Mouse (Mus musculus): Measurements from ENCODE around the gene Atp2c1. TPM values are rescaled to one million over a fixed set of nuclear protein-coding genes. Genes with fewer than 3 reads are reported as not detected.

Atp2c1 gene
- polyA plus RNA-seq, 1 experiment from 2014 or later, result 110 TPM

DNA sequence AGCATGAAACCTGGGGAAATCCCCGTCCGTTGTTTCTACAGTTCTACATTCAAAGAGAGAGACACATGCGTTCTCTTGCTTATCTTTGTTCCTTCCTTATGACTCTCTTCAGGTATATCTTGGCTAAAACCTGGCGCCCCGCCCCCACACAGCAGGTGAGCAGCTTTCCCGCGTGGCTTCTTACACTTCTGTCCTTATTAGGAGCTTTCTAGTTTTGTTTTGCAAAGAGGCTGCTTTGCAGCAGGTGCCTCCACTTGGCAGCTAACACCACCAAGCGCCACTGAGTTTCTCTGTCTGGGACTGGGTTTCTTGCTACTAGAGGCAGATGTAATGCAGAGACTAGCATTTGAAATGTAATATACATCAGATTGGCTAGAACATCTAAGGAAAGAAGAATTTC, 10.4 kb upstream of the Atp2c1 start:
- DNase-seq (no peak), ATAC-seq (ENCODE audit: low FRiP score, low TSS enrichment) (no peak)
- Histone ChIP-seq H3K4me3 (replicated peaks; ENCODE audit: low read depth, low read length) (no peak overlapping the region), H3K9ac (replicated peaks; ENCODE audit: low read length) (no peak overlapping the region), H3K27me3 (ENCODE audit: control insufficient read depth, insufficient read depth, low read length) (no peaks in the 10 kb centered on the region), H3K4me2 (ENCODE audit: low read length) (no peak overlapping the region), H3K9me3 (ENCODE audit: control insufficient read depth, low read length) (no peaks in the 10 kb centered on the region), H3K36me3 (ENCODE audit: control insufficient read depth, insufficient read depth, low read length) (no peaks in the 10 kb centered on the region), H3K27ac (replicated peaks; ENCODE audit: low read depth, low read length) (no peak overlapping the region), H3K4me1 (ENCODE audit: control insufficient read depth, insufficient read depth, low read length) (no peaks in the 10 kb centered on the region)
- WGBS, result 32% methylated on average over 8 of the region's 8 CpGs

- Histone ChIP-seq H3K9ac (replicated peaks; ENCODE audit: low read length) (no peak overlapping the region), H3K4me2 (ENCODE audit: low read length) (no peak overlapping the region), H3K36me3 (ENCODE audit: control insufficient read depth, insufficient read depth, low read length) (no peaks in the 10 kb centered on the region), H3K27ac (replicated peaks; ENCODE audit: low read depth, low read length) (no peak overlapping the region), H3K9me3 (ENCODE audit: control insufficient read depth, low read length) (no peaks in the 10 kb centered on the region), H3K27me3 (ENCODE audit: control insufficient read depth, insufficient read depth, low read length) (no peaks in the 10 kb centered on the region), H3K4me3 (replicated peaks; ENCODE audit: low read depth, low read length) (no peak overlapping the region), H3K4me1 (ENCODE audit: control insufficient read depth, insufficient read depth, low read length) (no peaks in the 10 kb centered on the region)
- ATAC-seq (ENCODE audit: low FRiP score, low TSS enrichment) (no peak), DNase-seq (no peak)
- 57% methylated on average over 10 of the region's 10 CpGs for WGBS
Observed at GRCm38 (mm10) chr9:105536877-105537276, 9.8 kb upstream of the Atp2c1 start.

DNA sequence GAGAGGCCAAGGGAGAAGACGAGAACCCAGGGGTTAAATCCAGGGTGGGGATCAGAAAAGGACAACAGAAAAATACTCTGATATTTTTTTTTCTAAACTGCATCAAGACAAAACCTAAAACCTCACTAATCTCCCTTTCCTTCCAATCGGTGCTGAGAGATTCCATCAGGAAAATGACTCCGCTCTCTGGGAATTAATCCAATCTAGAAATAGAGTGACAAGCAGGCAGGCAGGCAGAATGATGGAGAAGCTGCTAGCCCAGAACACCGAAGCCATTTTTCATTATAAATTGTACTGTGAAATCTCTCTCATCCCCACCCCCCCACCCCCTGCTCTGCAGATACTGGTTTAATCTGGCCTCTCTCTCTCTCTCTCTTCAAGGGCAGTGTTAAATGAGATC, 1.8 kb downstream of the Atp2c1 start:
- ATAC-seq (ENCODE audit: low FRiP score, low TSS enrichment) (no peak), DNase-seq (peak; percentile 39)
- no peaks in the 10 kb centered on the region for H3K9me3 ChIP-seq (ENCODE audit: control insufficient read depth, low read length)
- H3K9ac ChIP-seq (replicated peaks; ENCODE audit: low read length), result no peak overlapping the region
- WGBS, result 22% methylated on average over 4 of the region's 4 CpGs
- peak overlapping the region; percentile 26 for H3K27ac ChIP-seq (replicated peaks; ENCODE audit: low read depth, low read length)
- H3K4me1 ChIP-seq (ENCODE audit: control insufficient read depth, insufficient read depth, low read length), result peaks cover 28% of the 10 kb centered on the region; the same call in 1 of the 2 replicates
- H3K27me3 ChIP-seq (ENCODE audit: control insufficient read depth, insufficient read depth, low read length), result no peaks in the 10 kb centered on the region
- H3K4me3 ChIP-seq (replicated peaks; ENCODE audit: low read depth, low read length), result no peak overlapping the region
- H3K36me3 ChIP-seq (ENCODE audit: control insufficient read depth, insufficient read depth, low read length), result no peaks in the 10 kb centered on the region
- no peak overlapping the region for H3K4me2 ChIP-seq (ENCODE audit: low read length)

GRCm38 (mm10) chr9:105523038-105523437, 4.1 kb downstream of the Atp2c1 start:
- no peak overlapping the region for H3K9ac ChIP-seq (replicated peaks; ENCODE audit: low read length)
- no peaks in the 10 kb centered on the region for H3K36me3 ChIP-seq (ENCODE audit: control insufficient read depth, insufficient read depth, low read length)
- ATAC-seq (ENCODE audit: low FRiP score, low TSS enrichment) (no peak), DNase-seq (no peak)
- H3K4me2 ChIP-seq (ENCODE audit: low read length), result no peak overlapping the region
- WGBS, result 71% methylated on average over 2 of the region's 2 CpGs
- H3K9me3 ChIP-seq (ENCODE audit: control insufficient read depth, low read length), result no peaks in the 10 kb centered on the region
- no peak overlapping the region for H3K4me3 ChIP-seq (replicated peaks; ENCODE audit: low read depth, low read length)
- peak overlapping the region; percentile 56 for H3K27ac ChIP-seq (replicated peaks; ENCODE audit: low read depth, low read length)
- peaks cover 34% of the 10 kb centered on the region; the same call in 1 of the 2 replicates for H3K4me1 ChIP-seq (ENCODE audit: control insufficient read depth, insufficient read depth, low read length)
- H3K27me3 ChIP-seq (ENCODE audit: control insufficient read depth, insufficient read depth, low read length), result no peaks in the 10 kb centered on the region

- Histone ChIP-seq H3K36me3 (ENCODE audit: control insufficient read depth, insufficient read depth, low read length) (no peaks in the 10 kb centered on the region), H3K9ac (replicated peaks; ENCODE audit: low read length) (no peak overlapping the region), H3K9me3 (ENCODE audit: control insufficient read depth, low read length) (no peaks in the 10 kb centered on the region), H3K27me3 (ENCODE audit: control insufficient read depth, insufficient read depth, low read length) (no peaks in the 10 kb centered on the region), H3K27ac (replicated peaks; ENCODE audit: low read depth, low read length) (peak overlapping the region; percentile 56; the same call in 1 of the 2 replicates), H3K4me2 (ENCODE audit: low read length) (no peak overlapping the region), H3K4me3 (replicated peaks; ENCODE audit: low read depth, low read length) (no peak overlapping the region), H3K4me1 (ENCODE audit: control insufficient read depth, insufficient read depth, low read length) (peaks cover 34% of the 10 kb centered on the region; the same call in 1 of the 2 replicates)
- WGBS, result 48% methylated on average over 3 of the region's 3 CpGs
- DNase-seq, result peak; percentile 51
- ATAC-seq (ENCODE audit: low FRiP score, low TSS enrichment), result no peak
Observed at GRCm38 (mm10) chr9:105522063-105522462, 5.1 kb downstream of the Atp2c1 start.

DNA sequence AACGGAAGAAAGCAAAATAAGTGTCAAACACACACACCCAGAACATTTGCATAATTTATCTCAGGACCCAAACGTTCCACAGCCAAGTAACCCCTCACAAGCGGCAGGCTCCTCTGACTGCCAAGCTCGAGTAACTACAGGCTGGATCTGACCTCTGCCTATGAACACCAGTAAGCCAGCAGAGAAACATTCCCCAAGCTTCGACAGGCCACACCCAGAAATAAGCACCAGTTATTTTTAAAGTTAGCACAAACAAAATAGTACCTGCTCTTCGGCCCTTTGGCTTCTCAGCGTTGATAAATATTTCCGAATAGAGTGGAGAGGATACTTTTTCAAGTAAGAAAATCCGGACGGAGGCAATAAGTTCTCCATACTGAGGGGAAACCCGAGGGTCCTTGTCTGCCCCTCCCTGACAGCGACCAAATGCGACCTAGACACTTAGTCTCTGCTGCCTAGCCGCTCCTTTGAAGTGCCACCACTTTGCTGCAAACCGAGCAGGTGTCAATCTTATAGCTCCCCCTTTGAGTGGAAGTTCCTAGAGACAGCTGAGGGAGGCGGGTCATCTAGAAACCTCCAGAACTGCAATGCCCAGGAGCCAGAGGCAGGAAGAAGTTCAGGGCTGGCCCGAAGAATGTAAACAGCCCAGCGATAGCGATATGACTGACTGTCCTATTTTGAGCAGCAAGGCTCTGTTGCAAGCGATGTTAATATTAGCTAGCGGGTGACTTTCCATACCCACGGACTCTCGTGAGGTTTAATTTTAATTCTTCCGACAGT, 6.2 kb downstream of the Atp2c1 start:
- WGBS, result 63% methylated on average over 24 of the region's 24 CpGs
- Histone ChIP-seq H3K9me3 (ENCODE audit: control insufficient read depth, low read length) (no peaks in the 10 kb centered on the region), H3K4me3 (replicated peaks; ENCODE audit: low read depth, low read length) (no peak overlapping the region), H3K36me3 (ENCODE audit: control insufficient read depth, insufficient read depth, low read length) (no peaks in the 10 kb centered on the region), H3K9ac (replicated peaks; ENCODE audit: low read length) (no peak overlapping the region), H3K27me3 (ENCODE audit: control insufficient read depth, insufficient read depth, low read length) (no peaks in the 10 kb centered on the region), H3K4me2 (ENCODE audit: low read length) (no peak overlapping the region), H3K4me1 (ENCODE audit: control insufficient read depth, insufficient read depth, low read length) (peaks cover 34% of the 10 kb centered on the region; the same call in 1 of the 2 replicates), H3K27ac (replicated peaks; ENCODE audit: low read depth, low read length) (no peak overlapping the region)
- no peak for DNase-seq
- ATAC-seq (ENCODE audit: low FRiP score, low TSS enrichment), result no peak

GRCm38 (mm10) chr9:105519278-105519883, 7.7 kb downstream of the Atp2c1 start:
- H3K36me3 ChIP-seq (ENCODE audit: control insufficient read depth, insufficient read depth, low read length), result no peaks in the 10 kb centered on the region
- DNase-seq, result peak; percentile 71
- H3K4me2 ChIP-seq (ENCODE audit: low read length), result no peak overlapping the region
- H3K9me3 ChIP-seq (ENCODE audit: control insufficient read depth, low read length), result no peaks in the 10 kb centered on the region
- no peaks in the 10 kb centered on the region for H3K27me3 ChIP-seq (ENCODE audit: control insufficient read depth, insufficient read depth, low read length)
- no peak overlapping the region for H3K27ac ChIP-seq (replicated peaks; ENCODE audit: low read depth, low read length)
- ATAC-seq (ENCODE audit: low FRiP score, low TSS enrichment), result no peak
- H3K4me1 ChIP-seq (ENCODE audit: control insufficient read depth, insufficient read depth, low read length), result peaks cover 25% of the 10 kb centered on the region; the same call in 1 of the 2 replicates
- no peak overlapping the region for H3K4me3 ChIP-seq (replicated peaks; ENCODE audit: low read depth, low read length)
- 41% methylated on average over 6 of the region's 6 CpGs for WGBS
- H3K9ac ChIP-seq (replicated peaks; ENCODE audit: low read length), result no peak overlapping the region

GRCm38 (mm10) chr9:105503690-105504089, 23.4 kb downstream of the Atp2c1 start:
- no peak overlapping the region for H3K4me2 ChIP-seq (ENCODE audit: low read length)
- no peaks in the 10 kb centered on the region for H3K9me3 ChIP-seq (ENCODE audit: control insufficient read depth, low read length)
- no peaks in the 10 kb centered on the region for H3K36me3 ChIP-seq (ENCODE audit: control insufficient read depth, insufficient read depth, low read length)
- no peaks in the 10 kb centered on the region for H3K4me1 ChIP-seq (ENCODE audit: control insufficient read depth, insufficient read depth, low read length)
- H3K27ac ChIP-seq (replicated peaks; ENCODE audit: low read depth, low read length), result no peak overlapping the region
- DNase-seq (no peak), ATAC-seq (ENCODE audit: low FRiP score, low TSS enrichment) (no peak)
- H3K9ac ChIP-seq (replicated peaks; ENCODE audit: low read length), result no peak overlapping the region
- WGBS, result 92% methylated on average over 5 of the region's 5 CpGs
- H3K4me3 ChIP-seq (replicated peaks; ENCODE audit: low read depth, low read length), result no peak overlapping the region
- H3K27me3 ChIP-seq (ENCODE audit: control insufficient read depth, insufficient read depth, low read length), result no peaks in the 10 kb centered on the region

GRCm38 (mm10) chr9:105502389-105502788, 24.7 kb downstream of the Atp2c1 start:
- H3K4me2 ChIP-seq (ENCODE audit: low read length), result no peak overlapping the region
- ATAC-seq (ENCODE audit: low FRiP score, low TSS enrichment), result no peak
- DNase-seq, result no peak
- WGBS, result 30% methylated on average over 4 of the region's 4 CpGs
- H3K9me3 ChIP-seq (ENCODE audit: control insufficient read depth, low read length), result no peaks in the 10 kb centered on the region
- H3K27me3 ChIP-seq (ENCODE audit: control insufficient read depth, insufficient read depth, low read length), result no peaks in the 10 kb centered on the region
- no peaks in the 10 kb centered on the region for H3K4me1 ChIP-seq (ENCODE audit: control insufficient read depth, insufficient read depth, low read length)
- no peaks in the 10 kb centered on the region for H3K36me3 ChIP-seq (ENCODE audit: control insufficient read depth, insufficient read depth, low read length)
- no peak overlapping the region for H3K4me3 ChIP-seq (replicated peaks; ENCODE audit: low read depth, low read length)
- no peak overlapping the region; the same call in 1 of the 2 replicates for H3K27ac ChIP-seq (replicated peaks; ENCODE audit: low read depth, low read length)
- H3K9ac ChIP-seq (replicated peaks; ENCODE audit: low read length), result no peak overlapping the region

Measured in midbrain, embryonic 14.5 days (tissue).